Mouse (Mus musculus): ENCODE measurements around the gene Alox12.

- TF ChIP-seq CTCF (conservative IDR thresholded peaks at IDR 0.05; ENCODE audit: insufficient read depth, insufficient read length, low read depth, low read length) (no peak), POLR2A (IDR thresholded peaks at IDR 0.05; ENCODE audit: low read depth, low read length) (no peak)
Measured at GRCm38 (mm10) chr11:70223724-70224123, 31.4 kb downstream of the Alox12 start.

All from kidney, adult 2 months (tissue).